Mouse (Mus musculus) layer of hippocampus, postnatal 14 days (tissue): ENCODE measurements around the gene Arsb. TPM values are rescaled to one million over a fixed set of nuclear protein-coding genes. Genes with fewer than 3 reads are reported as not detected.
A peak's percentile ranks its signal among the peaks of the same experiment; 100 is the strongest.

Experiments used
- DNase-seq, 2 experiments: peaks; one replicate each; pipeline ENCODE4 v3.0.0; 2021 to 2022; ENCODE audit warnings: low spot score in 2 of 2, mixed read lengths in 1 of 2
- total RNA-seq, 2 experiments: library from RNA; stranded (reverse); gene quantifications; 2 replicates each; pipeline ENCODE4 v1.2.3; 2021

Arsb gene
- total RNA-seq, 2 experiments from 2014 or later: 106 to 114 TPM

GRCm38 (mm10) chr13:93886999-93887398 is 115.6 kb downstream of the Arsb start:
- no peak for DNase-seq

- no peak for DNase-seq
These were observed 116.8 kb downstream of the Arsb start for GRCm38 (mm10) chr13:93888196-93888595.

DNA sequence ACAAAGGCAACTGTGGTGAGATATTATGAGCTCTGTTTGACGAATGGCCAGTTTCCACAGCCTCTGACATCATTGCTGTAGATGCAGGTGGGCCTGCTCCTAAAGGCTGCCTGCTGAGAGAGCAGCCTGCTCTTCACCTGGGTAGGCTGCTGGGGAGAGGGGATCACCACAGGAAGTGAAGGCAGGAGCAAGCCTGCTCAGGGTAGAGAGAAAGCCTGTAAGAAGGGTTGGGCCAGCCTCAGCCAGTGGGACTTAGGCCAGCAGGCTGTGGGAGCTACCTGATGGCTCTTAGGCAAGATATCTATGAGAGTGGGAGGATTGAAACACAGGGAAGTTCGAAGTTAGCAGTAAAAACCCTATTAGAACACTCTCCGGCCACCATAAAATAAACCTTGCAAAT is 117.5 kb downstream of the Arsb start:
- DNase-seq: no peak

DNA sequence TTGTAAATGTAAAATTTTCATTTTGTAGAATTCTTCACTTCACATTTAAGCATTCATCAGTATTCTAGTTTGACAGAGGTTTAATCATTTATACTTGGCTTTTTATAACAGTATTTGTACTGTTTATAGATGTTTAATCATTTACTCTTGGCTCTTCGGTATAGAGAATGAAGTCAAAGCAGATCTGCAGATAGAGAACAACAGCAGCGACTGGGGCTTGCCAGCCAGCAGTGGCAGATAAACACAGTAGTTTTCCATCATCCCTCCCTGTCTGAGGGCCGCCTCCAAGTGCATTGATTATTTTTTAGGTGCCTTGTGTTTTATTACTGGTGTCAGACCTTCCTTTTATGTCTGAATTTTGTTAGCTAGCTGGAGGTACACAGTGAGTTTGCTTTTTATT is 118.6 kb downstream of the Arsb start:
- no peak for DNase-seq

- DNase-seq: no peak
These were observed 119.8 kb downstream of the Arsb start for GRCm38 (mm10) chr13:93891276-93891675.

DNA sequence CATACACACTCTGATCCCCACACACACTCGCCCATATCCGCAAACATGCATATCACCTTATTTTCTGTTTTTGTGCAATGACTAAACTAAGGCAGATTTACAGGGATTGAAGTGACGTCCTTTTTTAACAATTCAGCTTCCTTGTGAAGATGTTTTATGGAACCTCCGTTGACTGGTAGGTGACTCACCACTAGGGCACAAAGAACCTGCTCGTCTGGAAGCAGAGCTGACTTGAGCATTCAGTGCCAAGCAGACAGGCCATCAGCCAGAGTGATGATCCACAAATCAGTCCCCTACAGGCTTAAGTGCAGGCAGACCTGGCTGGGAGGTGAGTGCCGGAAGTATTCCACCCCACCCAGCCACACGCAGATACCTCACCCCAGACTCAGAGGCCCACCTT is 120.7 kb downstream of the Arsb start:
- DNase-seq: no peak

DNA sequence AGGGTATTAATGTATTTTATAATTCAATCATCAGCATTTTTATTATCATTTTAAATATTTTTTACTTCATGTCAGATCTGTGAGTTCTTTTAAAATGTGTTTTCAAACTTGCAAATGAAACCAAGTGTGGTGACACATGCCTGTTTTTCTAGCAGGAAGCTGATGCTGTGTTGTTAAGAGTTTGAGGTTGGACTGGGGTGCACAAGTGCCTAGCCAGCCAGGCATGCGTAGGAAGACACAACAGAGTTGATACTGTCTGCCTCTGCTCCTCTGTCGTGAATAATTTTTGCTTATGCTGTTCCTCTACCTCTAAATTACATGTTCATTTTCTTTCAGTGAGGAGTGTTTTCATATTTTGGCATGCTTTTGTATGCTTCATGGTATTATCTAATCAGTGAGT is 122.7 kb downstream of the Arsb start:
- DNase-seq: no peak

- no peak for DNase-seq
These were observed 124.0 kb downstream of the Arsb start for GRCm38 (mm10) chr13:93895430-93895829.

DNA sequence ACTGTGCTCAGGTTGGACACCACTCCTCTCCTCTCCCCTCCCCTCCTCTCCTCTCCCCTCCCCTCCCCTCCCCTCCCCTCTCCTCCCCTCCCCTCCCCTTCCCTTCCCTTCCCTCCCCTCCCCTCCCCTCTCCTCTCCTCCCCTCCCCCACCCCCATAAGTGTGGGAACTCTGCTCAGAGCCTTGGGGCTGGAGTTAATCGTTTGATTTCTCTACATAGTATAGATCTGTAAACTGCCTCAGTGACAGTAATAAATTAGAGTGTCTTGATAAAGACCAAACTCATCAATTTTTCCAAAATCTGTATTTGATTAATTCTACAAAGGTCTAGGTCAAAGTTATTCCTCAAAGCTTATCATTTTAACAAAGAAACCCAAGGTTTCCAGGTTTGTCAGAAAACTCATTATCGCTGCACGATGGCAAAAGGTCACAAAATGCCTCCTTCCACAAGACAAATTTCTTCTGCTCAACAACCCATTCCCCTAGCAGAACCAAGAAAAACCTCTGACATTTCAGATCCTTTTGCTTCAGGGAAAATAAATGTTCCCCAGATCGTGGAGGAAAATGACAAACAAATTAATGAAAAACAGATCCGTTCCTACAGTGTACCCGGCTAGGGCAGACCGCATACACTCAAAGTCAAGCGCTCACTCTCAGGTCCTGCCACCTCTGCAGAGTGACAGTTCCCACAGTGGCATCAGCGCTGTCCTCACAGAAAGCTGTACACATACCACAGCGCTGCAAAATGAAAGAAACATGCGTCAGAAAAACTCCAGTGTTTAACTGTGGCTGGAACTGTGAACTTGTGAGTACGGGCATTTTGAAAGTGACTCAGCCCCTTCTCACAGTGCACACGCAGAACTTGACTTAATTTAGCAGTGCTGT is 126.8 kb downstream of the Arsb start:
- no peak for DNase-seq

DNA sequence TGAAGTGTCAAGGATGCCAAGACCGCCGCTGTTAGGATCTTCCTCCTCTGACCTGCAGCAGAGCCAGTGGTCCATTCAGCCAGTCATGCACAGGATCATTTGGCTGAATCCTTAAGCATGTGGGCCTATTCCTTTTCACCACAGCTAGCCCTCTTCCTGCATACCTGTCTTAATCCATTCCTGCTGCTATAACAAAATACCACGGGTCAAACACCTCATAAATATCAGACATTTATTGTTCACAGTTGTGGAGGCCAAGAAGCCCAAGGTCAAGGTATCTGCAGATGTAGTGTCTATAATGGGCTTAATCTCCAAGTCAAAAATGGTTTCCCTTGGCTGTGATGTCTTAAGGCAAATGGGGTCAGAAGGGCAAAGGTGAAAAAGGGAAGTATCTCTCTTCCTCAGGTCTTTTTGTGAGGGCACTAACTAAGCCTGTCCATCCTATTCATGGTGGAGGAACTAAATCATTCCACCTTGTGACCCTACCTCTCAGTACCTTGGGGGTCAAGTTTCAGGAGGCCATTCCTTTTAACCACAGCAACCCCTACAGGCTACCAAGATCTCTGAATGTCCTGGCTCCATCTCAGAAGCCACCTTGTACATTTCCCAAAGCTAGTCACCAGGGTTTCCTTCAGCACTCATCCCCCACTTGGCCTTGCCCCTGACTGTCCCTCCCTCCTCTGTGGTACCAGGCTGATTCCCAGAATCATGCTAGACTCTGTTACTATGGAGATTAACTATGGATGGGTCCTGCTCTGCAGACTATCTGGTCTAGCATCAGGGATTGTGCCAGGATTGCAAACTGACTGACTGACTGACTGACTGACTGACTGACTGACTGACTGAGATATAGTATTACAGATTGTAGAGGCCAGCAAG is 128.2 kb downstream of the Arsb start:
- DNase-seq: no peak

- peak in 1 of 2 experiments; percentile 41 for DNase-seq
These were observed 129.7 kb downstream of the Arsb start for GRCm38 (mm10) chr13:93900934-93901626.

- DNase-seq: no peak
These were observed 130.7 kb downstream of the Arsb start for GRCm38 (mm10) chr13:93902126-93902525.

GRCm38 (mm10) chr13:93906552-93907245 is 135.3 kb downstream of the Arsb start:
- no peak for DNase-seq

DNA sequence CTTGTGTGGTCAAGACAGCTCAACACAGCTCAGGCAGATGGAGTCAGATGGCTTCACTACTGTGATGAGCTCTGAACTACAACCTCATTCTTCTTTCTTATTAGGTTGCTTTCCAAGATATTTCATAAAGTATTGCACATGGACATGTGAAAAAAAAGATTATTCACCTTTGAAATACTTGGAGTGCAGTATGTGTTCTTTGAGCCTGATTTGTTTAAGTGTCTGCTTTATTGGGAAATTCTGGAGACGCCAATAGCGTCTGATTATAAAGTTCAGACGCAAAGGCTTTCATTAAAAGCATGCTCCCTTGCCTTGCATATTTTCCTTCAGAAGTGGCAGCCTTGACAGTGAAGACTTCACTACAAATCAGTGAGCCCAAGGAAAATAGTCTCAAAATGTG is 136.5 kb downstream of the Arsb start:
- DNase-seq: no peak

- DNase-seq: no peak
These were observed 138.4 kb downstream of the Arsb start for GRCm38 (mm10) chr13:93909847-93910246.

GRCm38 (mm10) chr13:93911037-93911436 is 139.6 kb downstream of the Arsb start:
- DNase-seq: peak; percentile 26 to 66

- DNase-seq: no peak
These were observed 141.0 kb downstream of the Arsb start for GRCm38 (mm10) chr13:93912326-93912915.

- DNase-seq: no peak
These were observed 142.8 kb downstream of the Arsb start for GRCm38 (mm10) chr13:93914206-93914605.

- DNase-seq: no peak
These were observed 144.5 kb downstream of the Arsb start for GRCm38 (mm10) chr13:93915641-93916570.
